Mouse (Mus musculus) frontal cortex, postnatal 36 days (tissue): ENCODE measurements around the gene Gpx5.
A peak's percentile ranks its signal among the peaks of the same experiment; 100 is the strongest.
"Not testable (repeated sequence)": the region's sequence is repeated elsewhere in the genome, so short reads cannot be mapped to it uniquely, and the experiment has no call there.

Source experiments
- DNase-seq, 2 experiments: peaks; one replicate each; pipeline ENCODE4 v3.0.0; 2022; ENCODE audit warnings: low spot score in 2 of 2

Gene Gpx5

DNA sequence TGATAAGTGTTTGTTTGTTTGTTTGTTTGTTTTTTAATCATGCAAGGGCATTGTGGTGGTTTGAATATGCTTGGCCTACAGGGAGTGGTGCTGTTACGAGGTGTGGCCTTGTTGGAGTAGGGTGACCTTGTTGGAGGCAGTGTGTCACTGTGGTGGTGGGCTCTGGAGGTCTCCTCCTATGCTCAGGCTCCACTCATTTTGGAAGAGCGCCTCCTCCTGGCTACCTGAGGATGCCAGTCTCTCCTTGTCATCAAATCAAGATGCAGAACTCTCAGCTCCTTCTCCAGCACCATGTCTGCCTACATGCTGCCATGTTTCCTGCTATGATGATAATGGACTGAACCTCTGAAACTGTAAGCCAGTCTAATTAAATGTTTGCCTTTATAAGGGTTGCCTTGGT, 26.8 kb downstream of the Gpx5 start:
- no peak for DNase-seq

DNA sequence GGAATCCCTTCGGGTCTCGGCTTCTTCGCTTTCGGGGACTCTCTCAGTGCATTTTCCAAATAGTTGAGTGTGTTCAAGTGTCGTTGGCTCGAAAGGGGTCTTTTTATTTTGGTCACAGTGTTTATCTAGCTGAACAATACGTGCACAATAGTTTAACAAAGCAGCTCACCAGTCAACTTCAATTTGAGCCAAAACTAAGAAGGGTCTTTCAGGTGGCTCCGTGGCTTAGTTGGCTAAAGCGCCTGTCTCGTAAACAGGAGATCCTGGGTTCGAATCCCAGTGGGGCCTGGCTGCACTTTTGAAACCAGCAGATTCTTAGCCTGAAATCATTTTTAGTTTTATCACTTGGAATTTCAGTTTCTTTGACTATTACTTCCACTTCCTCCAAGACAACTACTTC, 28.2 kb downstream of the Gpx5 start:
- peak; percentile 61 to 76 for DNase-seq

DNA sequence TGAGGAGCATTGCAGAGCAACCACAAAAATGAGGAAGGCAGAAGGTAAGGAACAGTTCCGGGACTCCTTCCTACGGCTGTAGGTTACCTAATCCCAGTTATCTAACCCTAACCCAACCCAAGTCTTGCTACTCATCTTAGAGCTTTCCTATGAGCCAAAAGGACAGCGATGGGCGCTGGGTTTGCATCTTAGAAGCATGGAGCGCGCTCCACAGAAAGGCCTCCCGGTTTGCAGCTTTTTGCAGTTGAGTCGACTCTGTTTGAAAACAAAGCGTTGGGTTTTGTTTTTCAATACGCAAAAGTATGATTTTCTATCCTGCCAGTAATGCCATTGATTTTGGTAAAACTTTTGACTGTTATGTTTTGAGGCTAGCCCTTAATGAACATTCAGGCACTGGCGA, 28.6 kb downstream of the Gpx5 start:
- DNase-seq = no peak

DNA sequence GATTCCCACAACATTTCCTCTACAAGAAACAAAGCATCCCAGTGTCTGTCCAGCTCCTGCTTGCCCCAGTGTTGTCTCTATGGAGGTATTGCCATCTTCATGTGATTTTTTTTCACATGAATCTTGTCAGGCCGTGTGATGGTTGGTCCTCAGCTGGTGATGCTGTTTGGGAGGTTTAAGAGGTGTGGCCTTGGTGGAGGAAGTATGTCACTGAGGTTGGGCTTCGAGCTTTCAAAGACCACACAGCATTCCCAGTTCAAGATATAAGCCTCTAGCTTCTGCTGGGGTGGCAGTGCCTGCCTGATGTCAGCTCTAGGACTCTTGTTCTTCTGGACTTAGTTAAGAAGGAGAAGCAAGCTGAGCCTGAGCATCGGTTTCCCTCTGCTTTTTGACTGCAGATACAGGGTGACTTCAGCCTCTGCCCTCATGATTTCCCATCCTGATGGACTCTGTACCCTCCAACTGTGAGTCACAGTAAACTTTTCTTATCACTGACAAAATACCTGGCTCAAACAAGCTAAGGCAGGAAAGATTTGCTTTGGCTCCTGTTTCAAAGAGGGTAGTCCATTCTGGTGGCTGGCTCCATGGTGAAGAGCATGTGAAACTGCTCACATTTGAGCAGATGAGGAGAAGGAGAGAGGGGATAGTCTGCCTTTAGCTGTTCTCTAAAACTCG, 29.6 kb downstream of the Gpx5 start:
- DNase-seq = no peak

DNA sequence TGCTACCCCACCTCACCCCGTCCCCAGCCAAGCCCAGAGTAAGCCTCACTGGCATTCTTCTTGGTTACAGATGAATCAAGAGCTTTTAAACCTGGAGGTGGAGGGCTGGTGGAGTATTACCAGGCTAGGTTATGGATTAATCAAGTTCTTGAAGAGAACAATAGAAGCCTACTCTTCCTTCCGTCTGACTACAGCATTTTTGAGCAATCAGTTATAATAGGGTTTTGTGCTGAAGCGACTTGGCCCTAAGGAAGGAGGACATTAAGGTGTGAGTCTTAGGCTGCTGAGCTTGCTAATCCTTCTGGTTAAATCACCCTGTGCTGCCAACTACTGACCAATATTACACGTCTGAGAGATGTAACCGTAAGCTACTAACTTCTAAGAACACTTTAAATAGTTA, 32.2 kb downstream of the Gpx5 start:
- no peak for DNase-seq

DNA sequence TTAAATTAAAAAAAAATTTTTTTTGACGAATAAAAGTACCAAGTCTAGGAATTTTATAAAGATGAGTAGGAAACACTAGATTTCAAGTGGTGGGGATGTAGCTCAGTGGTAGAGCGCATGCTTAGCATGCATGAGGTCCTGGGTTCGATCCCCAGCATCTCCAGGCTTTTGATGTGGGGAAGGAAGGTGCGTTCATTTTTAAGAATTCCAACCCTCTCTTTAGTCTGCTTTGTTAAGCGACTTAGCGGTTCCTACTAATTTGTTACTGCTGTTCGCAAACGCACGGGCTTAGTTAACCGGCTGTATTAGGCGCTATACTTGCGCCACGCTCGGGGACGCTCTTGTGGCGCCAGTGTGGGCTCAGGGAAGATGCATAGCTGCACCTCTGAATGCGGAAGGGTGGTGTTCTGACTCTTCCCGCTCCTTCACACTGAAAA, 32.8 kb downstream of the Gpx5 start:
- DNase-seq = peak; percentile 69 to 70

DNA sequence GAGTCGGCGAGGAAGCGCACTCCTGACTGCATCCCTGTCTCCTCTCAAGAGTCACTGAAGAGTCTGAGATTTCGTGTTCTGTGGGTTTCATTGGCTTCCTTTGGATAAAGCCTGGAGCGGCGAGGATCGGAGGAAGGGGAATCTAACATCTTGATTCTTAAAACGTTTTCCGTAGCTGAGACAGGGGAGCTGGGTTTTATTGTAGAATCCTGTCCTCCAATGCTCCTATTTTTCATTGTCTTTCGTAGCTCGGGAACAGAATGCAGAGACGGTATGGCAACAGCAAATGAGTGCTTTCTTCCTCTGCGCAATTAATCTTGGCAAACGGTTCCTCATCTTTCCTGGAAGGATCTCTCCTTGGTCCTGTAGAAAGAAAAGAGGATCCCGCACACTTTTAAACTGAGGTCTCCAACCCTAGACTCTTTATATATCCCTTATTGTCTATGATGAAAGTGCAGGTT, 33.3 kb downstream of the Gpx5 start:
- peak; percentile 39 to 49 for DNase-seq

DNA sequence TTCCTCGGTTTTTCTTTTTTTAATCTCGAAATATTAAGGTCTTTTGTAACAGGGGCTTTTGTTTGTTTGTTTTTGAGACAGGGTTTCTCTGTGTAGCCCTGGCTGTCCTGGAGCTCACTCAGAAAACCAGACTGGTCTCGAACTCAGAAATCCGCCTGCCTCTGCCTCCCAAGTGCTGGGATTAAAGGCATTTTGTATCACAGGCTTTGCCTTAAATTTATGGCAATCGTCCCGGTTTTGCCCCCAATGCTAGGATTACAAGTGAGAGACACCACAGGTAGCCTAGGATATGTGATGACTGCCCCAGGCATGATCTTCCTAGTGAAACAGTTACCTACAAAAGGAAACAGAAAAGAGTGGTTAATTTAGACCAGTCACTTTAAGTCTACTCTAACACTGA, 34.0 kb downstream of the Gpx5 start:
- DNase-seq = no peak

DNA sequence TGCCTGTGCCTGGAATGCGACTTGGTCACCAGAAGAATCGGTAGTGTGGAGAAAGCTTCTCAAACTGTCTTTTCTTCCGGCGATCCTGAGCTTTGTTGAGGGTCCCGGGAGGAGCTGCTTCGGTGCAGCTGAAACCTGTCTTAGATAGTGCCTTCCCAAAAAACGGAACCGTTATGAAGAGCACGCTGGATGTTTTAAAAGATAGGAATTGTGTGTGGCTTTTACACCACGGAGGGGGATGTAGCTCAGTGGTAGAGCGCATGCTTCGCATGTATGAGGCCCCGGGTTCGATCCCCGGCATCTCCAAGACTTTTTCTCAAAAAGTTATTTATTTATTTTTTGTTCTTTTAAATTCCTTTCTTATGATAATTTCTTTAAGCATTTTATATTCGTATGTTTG, 38.5 kb downstream of the Gpx5 start:
- peak; percentile 64 to 70 for DNase-seq

DNA sequence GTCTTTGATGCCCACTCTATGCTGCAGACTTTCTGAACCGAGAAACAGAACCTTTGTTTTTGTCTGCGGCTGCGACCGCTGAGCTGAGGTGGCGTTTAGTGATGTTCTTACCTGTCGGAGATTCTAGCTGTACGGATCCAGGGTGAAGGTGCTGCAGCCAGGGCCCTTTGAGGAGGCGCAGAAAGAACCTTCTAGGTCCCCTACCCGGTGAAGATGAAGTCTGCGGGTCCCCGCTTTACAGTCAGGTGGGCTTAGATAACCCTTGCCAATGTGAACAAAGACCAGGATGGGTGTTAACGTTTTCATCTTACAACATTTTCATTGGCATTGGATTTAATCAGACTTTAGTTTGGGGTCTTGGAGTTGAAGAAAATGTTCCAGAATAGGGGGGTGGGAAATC, 39.0 kb downstream of the Gpx5 start:
- no peak for DNase-seq

DNA sequence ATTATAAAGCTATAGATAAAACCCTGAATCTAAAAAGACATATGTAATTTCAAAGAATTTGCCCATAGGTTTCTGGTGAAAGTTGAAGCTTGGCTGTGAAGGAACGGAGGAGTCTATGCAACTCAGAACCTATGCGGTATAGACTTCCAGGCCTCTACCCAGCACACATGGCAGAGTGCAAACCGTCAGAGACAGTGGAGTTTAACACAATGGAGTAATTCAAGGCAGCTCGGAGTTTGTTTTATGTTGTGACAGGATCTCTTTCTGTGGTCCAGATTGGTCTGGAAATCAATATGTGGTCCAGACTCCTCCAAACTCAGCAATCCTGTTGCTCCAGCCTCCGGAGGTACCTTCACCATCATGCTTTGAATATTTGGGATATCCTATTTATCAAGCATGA, 39.5 kb downstream of the Gpx5 start:
- DNase-seq = no peak

DNA sequence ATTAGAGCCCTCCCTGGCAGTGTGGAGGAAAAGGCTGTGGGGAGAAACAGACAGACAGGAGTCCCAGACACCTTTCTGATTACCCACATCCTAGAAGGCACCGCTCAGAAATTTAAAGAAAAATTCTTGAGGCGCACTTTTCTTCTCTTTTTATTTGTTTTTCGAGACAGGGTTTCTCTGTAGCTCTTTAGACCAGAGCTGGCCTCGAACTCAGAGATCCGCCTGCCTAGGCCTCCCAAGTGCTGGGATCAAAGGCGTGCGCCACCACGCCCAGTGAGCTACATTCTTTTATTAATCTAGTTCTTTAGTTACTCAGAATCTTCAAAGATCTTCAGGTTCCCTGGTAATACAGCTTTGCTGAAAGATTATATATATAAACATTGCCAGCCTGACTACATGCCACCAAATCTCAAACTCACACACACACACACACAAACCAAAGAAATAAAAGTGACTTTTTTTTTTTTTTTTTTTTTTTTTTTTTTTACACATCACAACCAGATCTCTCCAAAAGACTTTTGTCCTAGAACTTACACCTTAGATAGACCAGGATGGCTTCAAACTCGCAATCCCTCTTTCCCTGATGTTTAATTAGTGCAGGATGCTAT, 42.4 kb downstream of the Gpx5 start:
- no peak for DNase-seq

DNA sequence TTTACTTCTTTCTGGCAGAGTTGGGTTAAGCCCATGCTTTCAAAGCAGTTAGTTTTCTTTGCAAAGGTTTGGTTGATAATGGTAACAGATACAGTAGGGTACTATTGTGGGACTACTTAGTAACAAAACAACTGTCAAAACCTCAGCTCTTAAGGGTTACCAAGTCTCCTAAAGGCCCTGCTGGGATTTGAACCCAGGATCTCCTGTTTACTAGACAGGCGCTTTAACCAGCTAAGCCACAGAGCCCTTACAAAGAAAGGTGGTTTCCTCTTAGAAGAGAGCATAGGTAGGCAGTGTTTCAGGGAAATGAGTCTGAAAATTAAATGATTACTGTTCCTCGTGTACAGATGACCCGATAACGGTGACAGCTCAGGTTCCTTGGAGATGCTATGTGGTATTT, 43.5 kb downstream of the Gpx5 start:
- peak in 1 of 2 experiments; percentile 27 for DNase-seq

DNA sequence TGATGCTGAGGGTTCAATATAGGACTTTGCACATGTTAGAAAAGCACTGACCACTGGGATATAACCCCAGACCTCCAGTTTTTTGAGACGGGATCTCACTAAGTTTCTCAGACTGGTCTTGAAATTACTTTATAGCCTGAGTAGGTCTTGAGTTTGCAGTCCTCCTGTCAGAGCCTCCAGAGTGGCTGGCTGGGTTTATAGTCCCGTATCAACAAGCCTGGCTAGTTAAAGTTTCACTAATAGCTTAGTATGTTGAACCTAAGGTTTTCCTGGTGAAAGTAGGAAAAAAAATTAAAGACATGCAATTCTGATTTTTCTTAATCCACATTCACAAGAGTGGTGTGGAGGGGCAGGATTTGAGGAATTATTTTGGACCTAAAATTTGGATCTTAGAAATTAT, 46.3 kb downstream of the Gpx5 start:
- no peak for DNase-seq

DNA sequence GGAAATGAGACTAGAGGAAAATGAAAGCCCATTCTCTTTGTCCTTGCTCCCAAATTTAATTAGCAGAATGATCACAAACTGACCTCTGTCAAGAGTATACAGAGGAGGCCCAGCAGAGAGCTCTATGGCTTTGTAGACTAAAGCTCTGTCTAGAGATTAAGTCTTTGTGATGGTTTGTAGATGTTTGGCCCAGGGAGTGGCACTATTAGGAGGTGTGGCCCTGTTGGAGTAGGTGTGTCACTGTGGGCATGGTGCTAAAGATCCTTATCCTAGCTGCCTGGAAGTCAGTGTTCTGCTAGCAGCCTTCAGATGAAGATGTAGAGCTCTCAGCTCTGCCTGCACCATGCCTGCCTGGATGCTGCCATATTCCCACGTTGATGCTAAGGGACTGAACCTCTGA, 47.6 kb downstream of the Gpx5 start:
- DNase-seq = not testable (repeated sequence)

DNA sequence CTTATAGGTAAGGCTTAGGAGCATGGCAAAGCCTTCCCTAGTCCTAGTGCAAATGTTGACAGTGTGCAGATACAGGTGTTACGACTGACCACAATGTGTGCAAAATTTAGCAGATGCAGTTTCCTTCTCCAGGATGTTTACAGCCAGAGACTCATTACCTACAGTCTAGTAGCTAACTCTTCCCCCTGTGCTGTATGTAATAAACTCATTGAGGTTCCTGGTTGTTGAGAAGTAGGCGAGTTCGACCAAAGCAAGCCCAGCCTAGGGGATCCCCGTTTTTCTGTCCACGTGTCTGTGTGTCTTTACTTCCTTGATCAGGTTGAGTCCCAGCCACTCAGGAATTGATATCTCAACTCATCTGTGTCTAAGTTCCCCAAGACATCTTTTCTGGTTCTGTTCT, 48.4 kb downstream of the Gpx5 start:
- DNase-seq = no peak

DNA sequence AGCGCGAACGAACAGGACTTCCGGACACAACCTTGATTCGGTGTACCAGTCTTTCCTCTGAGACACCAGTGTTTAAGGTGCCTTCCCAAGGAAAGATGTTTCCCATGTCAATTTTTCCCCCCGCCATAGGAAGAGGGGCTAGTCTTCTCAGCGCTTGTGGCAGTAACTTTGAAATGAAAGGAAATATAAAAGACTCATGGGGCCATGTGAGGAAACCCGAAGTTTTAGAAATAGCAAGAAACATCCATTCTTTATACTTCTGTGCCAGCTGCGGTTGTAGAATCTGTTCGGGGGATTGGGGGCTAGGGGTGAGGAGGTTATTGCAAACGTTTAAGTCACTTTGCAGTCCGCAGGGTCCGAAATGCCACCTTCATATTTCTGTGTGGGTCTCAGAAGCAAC, 49.3 kb downstream of the Gpx5 start:
- DNase-seq = no peak

DNA sequence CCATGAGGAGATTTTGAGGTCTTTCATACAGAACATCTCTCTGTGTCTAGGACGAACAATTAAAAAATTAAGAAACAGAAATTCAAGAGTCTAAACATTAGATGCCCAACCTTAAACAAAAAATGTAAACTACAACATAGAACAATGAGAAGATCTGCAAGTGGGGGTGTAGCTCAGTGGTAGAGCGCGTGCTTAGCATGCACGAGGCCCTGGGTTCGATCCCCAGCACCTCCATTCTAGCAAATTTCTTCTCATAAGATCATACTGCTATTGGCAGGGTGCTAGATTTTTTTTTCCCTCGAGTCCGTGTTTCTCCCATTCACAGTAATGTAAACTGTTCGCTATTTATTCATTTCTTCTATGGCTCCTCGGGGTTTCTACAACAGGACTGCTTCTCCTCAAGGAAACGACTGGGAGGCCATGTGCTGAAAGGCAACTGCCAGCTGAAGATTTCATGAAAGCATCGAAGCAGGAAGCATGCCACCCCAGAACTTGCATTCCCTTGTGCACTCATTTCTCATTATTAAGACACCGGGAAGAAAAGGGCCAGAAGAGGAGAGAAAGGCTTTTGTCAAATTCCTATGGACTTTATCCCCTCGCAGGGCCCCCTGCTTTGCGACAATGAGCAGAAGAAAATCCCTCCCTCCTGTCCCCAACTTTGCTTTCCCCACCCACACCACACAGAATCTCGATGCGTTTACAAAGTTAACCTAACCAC, 50.0 kb downstream of the Gpx5 start:
- DNase-seq = peak in 1 of 2 experiments; percentile 24

DNA sequence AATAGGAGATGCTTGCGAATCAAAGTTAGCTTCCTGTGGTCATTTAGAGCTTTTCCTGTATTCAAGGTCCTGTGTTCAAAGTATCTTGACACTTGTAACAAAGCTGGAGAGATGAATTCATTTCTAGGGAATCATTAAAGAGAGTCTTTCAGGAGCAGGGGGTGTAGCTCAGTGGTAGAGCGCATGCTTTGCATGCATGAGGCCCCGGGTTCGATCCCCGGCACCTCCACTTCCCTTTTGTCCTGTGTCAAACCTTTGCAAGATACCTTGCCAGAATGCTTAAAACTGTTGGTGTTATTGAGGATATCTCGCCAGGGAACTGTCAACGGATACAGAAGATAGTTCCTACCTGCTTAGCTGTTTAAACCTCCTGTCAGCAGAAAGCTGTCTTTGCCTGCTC, 51.7 kb downstream of the Gpx5 start:
- DNase-seq = peak; percentile 59 to 67

DNA sequence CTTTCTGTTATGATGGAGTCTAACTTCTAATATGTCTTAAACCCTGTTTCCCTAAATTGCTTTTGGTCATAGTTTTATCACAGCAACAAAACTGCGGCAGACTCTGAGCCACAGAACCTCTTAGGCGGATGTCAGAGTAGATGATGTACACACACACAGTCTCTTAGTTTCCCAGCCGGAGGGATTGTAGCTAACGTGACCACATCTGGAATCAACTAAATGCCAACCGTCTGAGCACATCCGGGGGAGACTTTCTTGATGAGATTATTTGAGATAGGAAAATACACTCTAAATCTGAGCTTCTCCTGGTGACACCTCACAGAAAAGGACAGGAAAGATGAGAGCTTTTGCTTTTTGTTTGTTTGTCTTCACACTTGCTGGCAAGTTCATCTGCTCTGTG, 55.4 kb downstream of the Gpx5 start:
- DNase-seq = no peak

DNA sequence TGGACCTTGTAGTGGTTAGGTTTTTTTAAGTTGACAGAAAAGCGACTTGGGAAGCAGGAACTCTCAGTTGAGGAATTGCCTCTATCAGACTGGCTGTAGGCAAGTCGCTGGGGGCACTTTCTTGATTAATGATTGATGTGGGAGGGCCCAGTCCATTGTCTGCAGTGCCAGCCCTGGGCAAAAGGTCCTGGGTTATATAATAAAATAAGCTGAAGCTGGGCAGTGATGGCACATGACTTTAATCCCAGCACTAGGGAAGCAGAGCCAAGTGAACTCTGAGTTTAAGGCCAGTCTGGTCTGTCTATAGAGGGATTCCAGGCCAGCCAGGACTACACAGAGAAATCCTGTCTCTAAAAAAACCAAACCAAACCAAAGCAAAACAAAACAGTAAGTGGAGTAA, 55.8 kb downstream of the Gpx5 start:
- DNase-seq = no peak
